Mouse (Mus musculus) regulatory T cell (primary cell): Measurements from ENCODE around the gene S100a16.

Source experiments
- in situ Hi-C: fragments of 300-600 bp; cut with MboI, MseI; formaldehyde crosslinking; loops from one replicate; pipeline ENCODE4 v1.15.1; 2025; ENCODE audit warnings: high pct_unique_total_duplicates

The S100a16 gene

GRCm38 (mm10) chr3:90537141-90537904 lies at the start of gene S100a16:
Gene S100a16, plus strand, starts transcription at chr3:90537254.
- in situ Hi-C loops: no loop called here

DNA sequence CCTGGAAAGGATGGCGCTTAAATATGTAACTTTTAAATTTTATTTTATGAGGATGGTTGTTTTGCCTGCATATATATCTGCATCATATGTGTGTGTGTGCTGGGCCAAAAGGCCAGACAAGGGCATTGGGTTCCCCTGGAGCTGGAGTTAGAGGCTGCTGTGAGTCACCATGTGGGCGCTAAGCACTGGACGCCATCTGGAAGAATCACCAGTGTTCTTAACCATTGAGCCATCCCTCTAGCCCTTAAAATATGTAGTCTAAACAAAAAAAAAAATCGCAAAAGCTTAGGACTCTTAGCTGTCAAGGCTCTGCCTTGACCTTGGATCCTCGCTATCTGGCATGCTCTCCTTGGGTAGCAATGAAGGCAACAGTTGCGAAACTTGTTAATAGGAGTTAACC lies 48.5 kb upstream of the S100a16 start:
- in situ Hi-C loops: no loop called here

- in situ Hi-C loops: loop anchor here (5.0 kb wide), 1 partner anchor 97 kb away; no protein-coding TSS in a partner anchor
These were observed 46.3 kb upstream of the S100a16 start, which contains the start of gene Snapin for GRCm38 (mm10) chr3:90490696-90491256. Gene Snapin, minus strand, starts transcription at chr3:90491033.

GRCm38 (mm10) chr3:90491350-90491749 lies 45.7 kb upstream of the S100a16 start:
- in situ Hi-C loops: loop anchor here (5.0 kb wide), 1 partner anchor 96 kb away; no protein-coding TSS in a partner anchor

DNA sequence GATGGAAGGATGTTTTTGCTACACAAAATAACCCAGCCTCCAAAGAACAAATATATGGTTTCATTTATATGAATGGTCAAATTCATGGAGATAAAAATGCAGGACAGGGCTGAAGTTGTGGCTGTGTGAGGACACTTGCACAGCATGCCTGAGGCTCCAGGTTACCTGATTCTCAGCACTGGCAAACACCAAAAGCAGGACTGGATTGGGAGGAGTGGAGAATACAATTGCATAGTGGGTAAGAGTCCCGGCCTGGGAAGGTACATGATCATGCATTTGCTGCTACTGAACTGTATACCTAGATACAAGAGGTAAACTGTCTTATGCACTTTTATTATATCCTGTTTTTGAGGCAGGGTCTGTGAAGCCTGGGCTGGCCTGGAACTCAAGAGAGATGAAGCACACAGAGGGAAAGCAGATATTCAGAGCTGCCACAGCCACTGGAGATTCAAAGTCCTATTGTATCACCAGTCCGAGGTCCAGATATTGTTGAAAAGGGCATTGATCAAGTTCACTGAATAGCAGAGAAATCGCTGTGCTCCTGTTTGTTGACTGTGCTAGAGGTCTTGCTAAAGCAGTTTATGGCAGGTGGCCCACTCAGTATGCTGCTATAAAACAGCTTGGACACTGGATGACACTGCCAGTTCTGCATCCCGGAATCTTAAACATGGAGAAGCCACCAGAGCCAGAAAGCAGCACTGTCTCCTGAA lies 43.1 kb upstream of the S100a16 start:
- in situ Hi-C loops: loop anchor here (5.0 kb wide), 1 partner anchor 93 kb away; no protein-coding TSS in a partner anchor

DNA sequence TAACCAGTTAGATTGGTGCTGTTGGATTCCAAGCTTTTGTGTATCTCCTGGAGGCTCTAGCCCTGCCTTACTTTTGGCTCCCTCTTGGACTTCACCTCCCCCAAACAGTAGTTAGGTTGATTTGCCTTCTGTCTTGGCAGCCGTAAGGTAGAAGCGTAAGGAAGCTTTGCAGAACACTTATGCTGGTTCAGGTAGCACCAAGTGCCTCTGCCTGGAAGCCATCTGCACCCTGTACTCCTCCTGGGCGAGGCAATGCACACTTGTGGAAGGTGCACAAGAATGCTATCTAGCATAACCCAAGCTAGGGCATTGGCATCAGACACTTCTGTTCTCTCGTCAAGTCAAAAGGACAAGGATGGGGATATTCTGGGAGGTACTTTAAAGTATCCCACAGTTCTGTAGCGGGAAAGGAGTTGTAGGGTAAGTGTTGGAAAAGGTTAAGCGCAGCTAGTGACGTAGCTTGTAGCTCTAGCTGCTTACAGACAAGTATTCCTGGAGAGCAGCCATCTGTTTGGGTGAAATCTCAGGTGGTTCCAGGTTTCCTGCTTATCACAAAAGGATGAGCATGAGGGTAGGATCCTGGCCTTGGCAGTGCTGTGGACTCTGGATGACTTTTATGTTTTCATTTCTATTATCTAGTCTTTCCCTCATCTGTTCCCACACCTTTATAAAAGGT lies 41.1 kb upstream of the S100a16 start:
- in situ Hi-C loops: no loop called here

DNA sequence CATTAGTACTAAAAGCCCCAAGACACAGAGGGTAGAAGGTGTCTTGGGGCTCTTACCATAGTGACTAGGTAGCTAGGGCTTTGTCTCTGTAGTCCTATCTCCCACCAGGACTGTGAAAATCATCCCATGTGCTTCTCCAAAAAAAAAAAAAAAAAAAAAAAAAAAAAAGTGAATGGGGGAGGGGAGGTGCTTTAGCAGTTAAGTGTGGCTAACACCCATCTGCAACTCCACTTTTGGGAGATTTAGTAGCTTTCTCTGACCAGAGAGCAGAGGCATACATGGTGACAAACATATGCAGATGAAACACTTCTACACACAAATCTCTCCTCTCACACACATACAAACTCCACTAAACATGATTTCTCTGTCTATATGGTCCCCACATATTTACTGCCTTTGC lies 39.5 kb upstream of the S100a16 start:
- in situ Hi-C loops: no loop called here

DNA sequence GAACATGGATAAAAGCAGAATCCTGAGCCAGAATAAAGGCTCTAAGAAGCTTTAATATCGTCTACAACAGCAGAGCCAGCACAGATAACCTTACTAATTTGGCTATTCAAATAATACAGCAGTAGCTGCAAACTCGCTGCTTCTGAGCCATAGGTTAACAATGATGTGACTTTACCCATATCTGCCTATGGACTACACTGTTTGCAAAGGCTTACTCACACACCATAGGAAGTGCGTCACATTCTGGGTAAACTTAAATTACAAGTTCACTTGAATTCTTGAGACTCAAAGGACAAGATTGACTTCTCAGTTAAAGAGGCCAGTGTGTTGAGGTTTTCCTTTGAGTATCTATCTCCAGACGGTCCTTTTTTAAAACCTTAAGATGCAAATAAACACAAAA lies 33.6 kb upstream of the S100a16 start:
- in situ Hi-C loops: no loop called here

GRCm38 (mm10) chr3:90505216-90505615 lies 31.8 kb upstream of the S100a16 start:
- in situ Hi-C loops: no loop called here

- in situ Hi-C loops: no loop called here
These were observed 30.7 kb upstream of the S100a16 start for GRCm38 (mm10) chr3:90506362-90506761.

DNA sequence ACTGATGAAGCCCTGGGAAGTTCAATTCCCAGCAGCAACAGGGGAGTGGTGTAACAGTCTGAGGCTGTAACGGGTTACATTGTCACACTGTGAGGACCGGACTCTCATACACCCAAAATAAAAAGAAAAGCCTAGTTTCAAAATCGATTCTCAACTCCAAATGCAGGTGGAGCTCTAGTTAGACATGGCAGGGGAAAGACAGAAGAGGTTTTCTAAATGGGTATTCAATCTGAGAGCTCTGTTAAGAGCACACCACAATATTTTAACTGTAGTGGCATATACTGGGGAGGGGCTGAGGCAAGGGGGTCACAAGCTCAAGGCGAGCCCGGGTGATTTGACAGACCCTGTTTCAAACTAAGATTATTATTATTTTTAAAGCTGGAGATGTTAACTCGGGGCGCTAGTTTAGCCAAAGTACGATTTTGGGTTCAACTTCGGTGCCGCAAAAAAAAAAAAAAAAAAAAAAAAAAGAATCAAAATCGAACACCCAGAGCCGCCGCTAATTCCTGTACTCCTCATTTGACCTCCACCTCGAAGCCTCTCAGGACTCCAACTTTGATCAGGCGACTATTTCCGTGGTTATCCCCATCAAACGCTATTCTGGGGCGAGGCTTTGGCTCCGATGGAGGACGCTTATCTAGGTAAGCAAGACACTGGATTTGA lies 28.6 kb upstream of the S100a16 start:
- in situ Hi-C loops: no loop called here

DNA sequence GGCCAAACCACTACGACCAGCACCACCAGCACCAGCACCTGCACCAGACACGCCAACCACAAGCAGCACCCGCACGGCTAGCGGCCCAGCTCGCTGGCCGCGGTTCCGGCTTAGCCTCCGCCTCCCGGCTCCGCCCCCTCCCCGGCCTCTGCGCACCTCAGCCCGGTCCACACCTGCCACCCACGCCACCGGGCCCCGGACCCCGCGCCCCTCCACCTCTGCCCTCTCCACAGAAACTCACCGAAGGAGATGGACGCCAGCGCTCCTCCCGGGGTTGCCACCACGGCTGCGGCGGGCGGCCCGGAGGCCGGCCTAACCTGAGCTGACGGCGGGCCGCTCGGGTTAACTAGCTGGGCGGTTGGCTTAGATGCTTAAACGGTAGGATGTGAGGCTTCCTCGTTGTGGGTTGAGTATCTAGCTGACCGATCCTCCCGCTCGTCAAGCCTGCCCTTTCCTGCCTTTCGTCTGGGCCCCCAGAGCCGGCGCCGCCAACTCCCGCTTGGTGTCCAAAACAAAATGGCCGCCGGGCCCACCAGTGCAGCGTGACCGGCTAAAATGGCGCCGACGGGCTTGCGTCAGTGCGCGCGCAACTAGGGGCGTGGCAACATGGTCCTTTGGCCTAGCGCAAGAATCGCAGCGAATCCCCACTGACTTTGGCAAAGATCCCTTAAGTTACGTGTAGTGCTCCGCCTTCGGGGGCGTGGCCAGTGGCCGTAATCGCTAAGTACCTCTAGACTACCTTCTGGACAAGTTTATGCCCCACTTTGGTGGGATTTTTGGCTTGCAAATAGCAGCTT lies 27.9 kb upstream of the S100a16 start, which contains the start of gene Chtop:
Chtop (minus strand) TSS at position 549 of the 797 bp plus-strand sequence.
- in situ Hi-C loops: no loop called here

GRCm38 (mm10) chr3:90509747-90510123 lies 27.3 kb upstream of the S100a16 start:
- in situ Hi-C loops: loop anchor here (10.0 kb wide), 1 partner anchor 135 kb away; no protein-coding TSS in a partner anchor

GRCm38 (mm10) chr3:90512276-90512675 lies 24.8 kb upstream of the S100a16 start:
- in situ Hi-C loops: loop anchor here (10.0 kb wide), 1 partner anchor 133 kb away; no protein-coding TSS in a partner anchor

DNA sequence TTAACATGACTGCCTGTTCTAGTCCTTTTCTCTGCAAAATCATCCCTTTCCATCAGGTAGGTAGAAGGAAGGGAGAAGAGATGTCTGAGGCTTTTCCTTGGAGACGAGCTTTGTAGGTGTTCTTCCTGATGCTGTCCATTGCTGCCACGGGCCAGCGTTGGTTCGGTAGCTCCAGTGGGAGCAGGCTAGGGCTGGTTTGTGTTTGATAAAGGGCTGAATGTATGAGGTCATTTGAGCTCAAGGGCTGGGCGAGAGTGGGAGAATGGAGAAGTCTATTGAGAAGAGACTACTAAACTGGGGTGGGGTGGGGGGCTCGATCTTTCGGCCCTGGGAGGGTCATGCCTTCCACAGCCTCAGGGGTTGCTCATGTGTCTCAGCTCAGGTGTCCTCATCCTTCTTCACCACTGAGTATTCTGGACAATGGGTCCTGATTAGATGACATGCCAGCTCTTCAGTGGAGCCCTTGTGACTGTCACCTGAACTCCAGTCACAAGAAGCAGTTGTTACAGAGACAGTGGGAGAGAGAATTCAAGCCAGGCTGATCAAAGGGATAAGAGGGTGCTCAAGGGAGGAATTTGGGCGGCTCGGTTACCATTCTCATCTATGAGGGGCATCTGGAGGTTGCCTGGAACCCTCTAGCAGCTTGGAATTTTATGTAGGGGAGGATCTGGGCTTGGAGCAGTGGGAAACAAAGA lies 24.0 kb upstream of the S100a16 start:
- in situ Hi-C loops: loop anchor here (10.0 kb wide), 1 partner anchor 132 kb away; no protein-coding TSS in a partner anchor

DNA sequence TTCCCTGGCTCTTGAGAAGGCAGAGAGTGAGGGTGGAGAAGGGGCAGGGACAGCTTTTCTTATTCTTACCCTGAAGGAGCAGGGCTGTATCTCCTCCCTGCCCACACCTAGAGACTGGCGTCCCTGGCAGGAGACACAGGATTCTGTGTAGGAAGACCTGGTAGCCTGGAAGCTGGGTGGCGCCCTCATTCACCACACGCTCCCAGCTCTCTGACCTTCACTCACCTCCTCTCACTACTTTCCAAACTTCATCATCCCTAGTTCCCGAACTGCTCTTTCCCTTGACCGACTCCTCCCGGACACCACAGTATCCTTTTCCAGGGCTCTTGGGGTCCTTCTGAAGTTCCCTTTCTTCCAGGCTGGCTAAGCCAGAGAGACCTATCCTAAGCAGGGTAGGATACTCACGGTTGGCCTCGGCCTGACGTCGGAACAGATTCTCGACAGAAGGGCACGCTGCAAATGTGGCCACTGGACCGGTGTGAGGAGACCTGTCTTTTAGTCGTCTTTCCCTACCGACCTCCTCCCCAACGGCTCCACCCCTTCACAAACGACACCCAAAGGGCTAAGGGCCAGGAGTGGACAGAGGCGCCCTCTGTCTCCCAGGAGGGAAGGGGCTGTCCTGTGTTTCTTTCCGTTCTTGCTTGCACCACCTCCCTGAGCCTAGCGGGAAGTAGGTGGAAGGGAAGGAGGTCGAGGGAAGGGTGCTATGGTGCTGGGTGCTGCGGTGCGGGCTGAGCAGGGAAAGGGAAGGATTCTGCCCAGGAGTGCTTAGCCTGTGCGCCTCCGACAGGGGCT lies 23.1 kb upstream of the S100a16 start, which contains the start of the genes S100a1 and S100a13:
S100a1 (minus strand) TSS at position 597 of the 795 bp plus-strand sequence.
S100a13 (plus strand) TSS at position 640 of the 795 bp plus-strand sequence.
- in situ Hi-C loops: loop anchor here (10.0 kb wide), 1 partner anchor 131 kb away; no protein-coding TSS in a partner anchor

DNA sequence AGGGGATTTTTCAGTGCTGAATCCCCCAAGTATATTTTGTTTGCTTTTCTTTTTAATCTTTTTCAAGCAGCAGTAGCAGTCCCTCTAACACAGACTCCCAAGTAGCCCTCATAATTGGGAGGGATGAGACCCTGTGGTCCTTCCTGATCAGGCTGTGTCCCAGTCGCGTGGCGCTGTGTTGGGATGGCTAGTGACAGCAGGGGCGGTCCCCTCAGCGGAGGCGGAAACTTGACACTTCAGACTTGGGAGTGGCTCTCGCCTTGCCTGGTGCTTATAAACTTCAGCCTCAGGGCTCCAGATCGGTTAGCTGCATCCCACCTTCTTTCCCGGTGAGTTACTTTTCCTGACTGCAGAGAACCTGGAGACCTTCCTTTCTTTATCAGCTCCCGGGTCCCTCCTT lies 22.4 kb upstream of the S100a16 start:
- in situ Hi-C loops: loop anchor here (10.0 kb wide), 1 partner anchor 130 kb away; no protein-coding TSS in a partner anchor

DNA sequence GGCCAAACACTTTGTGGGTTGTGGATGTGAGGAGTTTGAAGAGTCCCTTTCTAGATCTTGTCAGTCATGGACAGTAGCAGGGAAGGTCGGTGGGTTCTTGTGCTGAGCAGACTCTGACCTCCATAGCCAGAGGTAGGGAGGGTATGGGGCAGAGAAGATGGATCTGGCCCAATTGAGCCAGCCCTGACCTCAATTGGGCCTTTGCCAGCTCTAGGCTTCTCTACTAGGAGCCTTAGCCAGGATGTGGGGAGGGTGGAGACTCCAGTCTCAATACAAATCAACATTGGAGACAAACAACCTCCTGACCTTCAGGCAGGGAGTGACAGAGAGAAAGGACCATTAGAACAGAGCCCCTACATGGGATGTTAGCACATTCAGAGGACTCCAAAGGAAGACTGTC lies 21.8 kb upstream of the S100a16 start:
- in situ Hi-C loops: loop anchor here (10.0 kb wide), 1 partner anchor 130 kb away; no protein-coding TSS in a partner anchor
